Mouse (Mus musculus): ENCODE measurements around the gene Yap1.

Gene Yap1

GRCm38 (mm10) chr9:7977587-7977986 lies 26.8 kb downstream of the Yap1 start:
- DNase-seq (ENCODE audit: extremely low spot score, low spot score) = no peak

GRCm38 (mm10) chr9:7971993-7972392 lies 32.4 kb downstream of the Yap1 start:
- no peak for DNase-seq (ENCODE audit: extremely low spot score, low spot score)

DNA sequence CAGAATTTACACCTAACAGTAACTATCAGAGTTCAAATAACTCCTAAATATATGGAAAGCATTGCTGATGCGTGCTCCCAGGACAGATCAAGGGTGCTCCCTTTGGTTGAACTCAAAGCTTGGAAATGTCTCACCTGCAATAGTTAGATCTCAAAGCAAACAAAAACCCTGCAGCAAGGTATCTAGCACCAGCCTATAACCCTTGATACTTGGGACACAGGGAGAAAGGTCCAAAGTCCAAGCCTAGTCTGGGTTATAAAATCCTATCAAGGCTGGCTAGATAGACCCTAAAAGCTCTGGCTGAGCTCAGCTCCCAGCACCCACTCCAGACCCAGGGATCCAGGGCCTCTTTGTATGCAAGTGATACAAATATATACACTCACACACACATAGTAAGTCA lies 36.4 kb downstream of the Yap1 start:
- no peak for DNase-seq (ENCODE audit: extremely low spot score, low spot score)

DNA sequence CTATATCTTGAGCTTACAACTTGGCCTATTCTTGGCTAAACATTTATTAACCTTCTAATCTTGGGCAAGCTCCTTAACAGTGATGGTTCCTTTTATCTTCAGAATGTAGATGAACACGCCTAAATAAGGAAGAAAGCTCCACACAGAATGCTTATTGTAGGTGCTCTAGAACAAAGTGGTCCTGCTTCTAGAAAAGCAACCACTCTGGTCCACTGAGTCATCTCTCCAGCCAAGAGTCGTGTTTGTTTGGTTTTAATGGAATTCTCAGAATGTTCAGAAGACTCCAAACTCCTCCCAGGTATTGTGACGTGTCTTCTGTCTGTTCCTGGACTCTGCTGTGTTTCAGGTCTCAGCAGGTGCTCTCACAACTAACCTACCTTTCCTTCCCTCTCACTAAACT lies 38.8 kb downstream of the Yap1 start:
- DNase-seq (ENCODE audit: extremely low spot score, low spot score) = no peak

GRCm38 (mm10) chr9:7963867-7964266 lies 40.5 kb downstream of the Yap1 start:
- DNase-seq (ENCODE audit: extremely low spot score, low spot score) = no peak

DNA sequence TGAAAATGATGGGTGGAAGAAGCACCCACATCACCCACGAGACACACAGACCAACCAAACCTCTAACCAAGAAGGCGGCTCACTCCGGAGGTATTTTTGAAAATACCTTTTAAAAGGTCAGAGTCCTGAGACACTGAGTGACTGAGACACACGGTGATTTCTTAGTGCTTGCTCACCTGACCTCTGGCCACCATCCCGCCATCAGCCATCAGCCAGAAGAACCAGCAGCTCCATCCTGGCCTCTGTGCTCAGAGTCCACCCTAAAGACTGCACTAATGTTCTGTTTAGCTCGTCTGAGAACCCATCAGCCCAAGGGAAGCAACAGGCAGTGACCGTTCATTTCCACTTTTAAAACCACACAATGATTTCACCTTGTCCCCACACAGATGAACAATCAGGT lies 41.5 kb downstream of the Yap1 start:
- no peak for DNase-seq (ENCODE audit: extremely low spot score, low spot score)

GRCm38 (mm10) chr9:7961366-7962160 lies 42.8 kb downstream of the Yap1 start:
- peak; percentile 45 for DNase-seq (ENCODE audit: extremely low spot score, low spot score)

DNA sequence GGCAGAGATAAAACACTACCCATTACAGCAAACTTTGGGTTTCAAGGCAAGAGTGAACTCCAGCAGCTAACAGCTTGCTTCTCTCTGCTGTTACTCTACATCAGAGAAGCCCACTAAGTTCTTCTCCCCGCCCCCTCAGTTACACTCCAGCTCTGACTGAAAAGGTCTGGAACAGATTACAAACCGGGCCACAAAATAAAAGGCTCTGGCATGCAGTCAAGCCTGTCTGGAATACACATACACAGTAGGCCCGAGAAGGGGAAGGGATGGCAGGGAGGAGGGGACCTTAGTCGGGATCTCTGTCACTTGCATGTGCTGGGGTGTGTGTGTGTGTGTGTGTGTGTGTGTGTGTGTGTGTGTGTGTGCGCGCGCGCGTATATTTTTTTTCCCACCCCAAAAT lies 44.0 kb downstream of the Yap1 start:
- peak; percentile 40 for DNase-seq (ENCODE audit: extremely low spot score, low spot score)

GRCm38 (mm10) chr9:7959301-7959700 lies 45.1 kb downstream of the Yap1 start:
- no peak for DNase-seq (ENCODE audit: extremely low spot score, low spot score)

DNA sequence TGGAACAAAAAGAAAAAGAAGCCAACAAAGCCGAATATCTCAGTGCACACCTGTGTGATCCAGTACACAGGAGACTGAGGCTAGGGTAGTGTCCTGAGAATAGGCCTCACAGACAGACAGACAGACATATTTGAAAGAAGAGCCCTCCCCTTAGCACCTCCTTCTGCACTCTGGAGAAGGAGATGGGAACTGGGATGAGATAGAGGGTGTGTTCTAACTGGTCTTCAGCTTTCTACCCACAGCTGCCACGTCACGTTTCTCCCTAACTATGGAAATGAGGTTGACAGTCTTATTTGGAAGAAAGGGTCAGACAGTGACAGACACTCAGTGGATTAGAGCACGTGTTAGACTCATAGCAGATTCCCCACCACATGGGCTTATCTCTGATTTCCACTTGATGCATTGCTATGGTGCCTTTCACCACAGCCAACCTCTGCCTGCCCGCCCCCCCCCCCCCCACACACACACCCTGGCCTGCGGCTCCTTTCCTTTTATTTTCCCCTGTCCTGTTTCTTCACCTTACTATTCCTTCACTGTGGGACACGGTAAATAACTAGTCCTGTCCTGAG lies 46.3 kb downstream of the Yap1 start:
- DNase-seq (ENCODE audit: extremely low spot score, low spot score) = no peak

DNA sequence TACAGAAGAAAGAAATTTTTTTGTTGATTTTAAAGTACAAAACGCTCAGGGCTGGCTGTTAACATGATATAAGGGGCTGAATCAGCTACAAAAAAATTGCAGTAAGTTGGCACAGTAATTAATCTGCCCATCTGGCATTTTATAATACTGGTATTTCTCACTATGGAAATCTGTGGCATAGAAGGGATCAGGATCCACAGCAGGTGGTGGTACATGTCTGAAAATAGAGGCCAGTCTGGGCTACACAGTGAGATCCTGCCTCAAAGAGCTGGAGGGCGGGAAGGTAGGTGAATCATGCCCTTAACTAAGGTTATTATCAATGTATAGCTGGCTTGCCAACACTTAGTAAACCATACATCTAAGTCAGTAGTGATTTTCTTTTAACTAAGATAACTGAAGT lies 47.0 kb downstream of the Yap1 start:
- DNase-seq (ENCODE audit: extremely low spot score, low spot score) = no peak

DNA sequence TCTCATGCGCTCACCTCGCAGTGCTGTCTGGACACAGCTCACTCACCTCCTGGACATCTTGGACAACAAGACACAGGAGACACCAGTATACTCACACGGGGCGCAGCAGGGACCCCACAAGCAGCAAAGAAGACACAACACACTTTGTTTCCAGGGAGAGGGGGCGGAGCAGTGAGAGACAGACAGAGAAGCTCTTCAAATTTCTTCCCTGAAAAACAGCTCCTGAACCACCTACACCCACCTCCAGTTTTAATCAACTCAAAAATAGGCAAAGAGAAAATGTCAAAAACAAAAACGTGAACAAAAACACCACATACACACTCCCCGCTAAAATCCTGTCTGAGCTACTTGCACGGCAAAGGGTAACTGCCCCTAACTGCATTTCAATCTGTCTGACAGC lies 48.0 kb downstream of the Yap1 start:
- DNase-seq (ENCODE audit: extremely low spot score, low spot score) = no peak

GRCm38 (mm10) chr9:7952886-7953285 lies 51.5 kb downstream of the Yap1 start:
- no peak for DNase-seq (ENCODE audit: extremely low spot score, low spot score)

GRCm38 (mm10) chr9:7950211-7950644 lies 54.2 kb downstream of the Yap1 start:
- no peak for DNase-seq (ENCODE audit: extremely low spot score, low spot score)

DNA sequence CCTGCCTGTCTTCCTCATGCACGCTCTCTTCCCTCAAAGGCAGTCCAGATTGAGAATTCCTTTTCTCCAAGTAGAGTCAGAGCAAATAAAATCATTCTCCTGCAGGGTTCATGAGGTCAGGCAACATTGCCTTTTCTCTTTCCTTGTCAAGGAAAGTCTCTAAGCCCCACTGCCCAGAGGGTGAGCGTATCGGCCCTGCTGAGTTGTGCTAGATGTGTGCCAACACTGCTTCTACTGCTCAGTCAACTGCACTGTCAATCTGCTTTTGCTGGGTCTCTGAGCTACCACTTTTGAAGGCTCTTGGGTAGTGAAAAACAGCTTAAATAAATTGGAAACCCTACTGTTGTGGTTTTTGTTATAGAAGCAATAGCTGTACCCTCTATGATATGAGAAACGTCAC lies 56.5 kb downstream of the Yap1 start:
- no peak for DNase-seq (ENCODE audit: extremely low spot score, low spot score)

DNA sequence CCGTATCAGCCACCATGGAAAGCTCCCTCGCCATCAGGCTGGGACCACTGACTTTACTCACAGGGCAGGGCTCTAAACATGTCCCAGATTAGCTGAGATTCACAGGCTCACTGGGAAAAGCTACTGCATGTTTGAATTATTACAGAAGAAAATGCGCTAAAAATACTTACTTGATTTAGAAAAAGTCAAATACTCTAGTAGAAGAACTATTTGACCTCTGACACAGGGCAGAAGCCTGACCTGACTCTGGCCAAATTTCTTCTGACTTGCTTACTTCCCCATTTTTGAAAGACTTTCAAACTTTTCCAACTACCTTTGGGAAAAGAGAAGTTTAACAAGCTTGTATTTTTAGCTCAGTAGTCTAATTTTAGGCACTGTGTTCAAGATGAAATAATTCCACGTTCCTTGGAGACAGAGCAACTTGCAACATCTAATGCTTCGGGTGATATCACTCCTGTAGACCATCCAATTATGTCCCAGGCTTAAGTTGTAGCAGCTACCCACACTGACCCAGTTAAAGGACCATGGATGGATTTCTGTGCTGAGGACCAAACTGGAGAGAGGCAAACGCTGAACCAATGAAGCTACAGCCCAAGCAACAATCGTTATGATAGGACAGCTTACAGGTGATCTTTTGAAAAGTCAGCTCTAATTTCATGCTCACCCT lies 60.5 kb downstream of the Yap1 start:
- DNase-seq (ENCODE audit: extremely low spot score, low spot score) = no peak

- DNase-seq (ENCODE audit: extremely low spot score, low spot score) = no peak
Observed at GRCm38 (mm10) chr9:7942701-7943100, 61.7 kb downstream of the Yap1 start.

DNA sequence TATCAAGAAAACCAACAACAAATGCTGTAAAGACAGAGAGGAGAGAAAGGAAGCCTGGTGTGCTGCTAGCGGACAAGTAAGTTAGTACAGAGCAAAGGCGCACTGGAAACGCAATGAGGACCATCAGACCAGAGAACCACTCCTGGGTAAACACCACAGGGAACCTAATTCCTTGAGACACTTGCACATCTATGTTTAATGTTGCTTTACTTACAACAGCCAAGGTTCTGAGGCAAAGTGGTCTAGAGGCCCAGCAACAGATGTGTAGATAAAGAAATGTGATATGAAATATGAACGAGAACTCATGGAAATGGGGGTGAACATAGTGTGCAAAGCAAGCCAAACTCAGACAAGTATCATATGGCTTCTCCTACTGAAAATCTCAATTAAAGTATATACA lies 64.3 kb downstream of the Yap1 start:
- DNase-seq (ENCODE audit: extremely low spot score, low spot score) = no peak

DNA sequence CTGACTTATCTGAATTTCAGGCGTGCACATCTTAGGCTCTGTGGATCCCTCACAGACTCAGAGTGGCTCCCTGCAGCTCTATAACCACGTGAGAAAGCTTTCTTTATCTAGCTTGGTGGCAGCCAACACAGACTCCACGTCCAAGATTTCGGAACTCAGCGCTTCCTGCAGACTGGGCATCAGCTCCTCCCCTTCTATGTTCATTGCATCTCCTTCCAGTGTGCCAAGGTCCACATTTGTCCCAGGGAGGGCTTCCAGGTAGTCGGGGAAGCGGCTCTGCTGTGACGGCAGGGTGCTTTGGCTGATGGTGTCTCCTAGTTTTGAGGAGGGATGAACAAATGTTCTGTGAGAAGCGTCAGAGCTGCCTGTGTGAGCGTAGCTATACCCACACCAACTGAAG lies 70.0 kb downstream of the Yap1 start:
- no peak for DNase-seq (ENCODE audit: extremely low spot score, low spot score)

DNA sequence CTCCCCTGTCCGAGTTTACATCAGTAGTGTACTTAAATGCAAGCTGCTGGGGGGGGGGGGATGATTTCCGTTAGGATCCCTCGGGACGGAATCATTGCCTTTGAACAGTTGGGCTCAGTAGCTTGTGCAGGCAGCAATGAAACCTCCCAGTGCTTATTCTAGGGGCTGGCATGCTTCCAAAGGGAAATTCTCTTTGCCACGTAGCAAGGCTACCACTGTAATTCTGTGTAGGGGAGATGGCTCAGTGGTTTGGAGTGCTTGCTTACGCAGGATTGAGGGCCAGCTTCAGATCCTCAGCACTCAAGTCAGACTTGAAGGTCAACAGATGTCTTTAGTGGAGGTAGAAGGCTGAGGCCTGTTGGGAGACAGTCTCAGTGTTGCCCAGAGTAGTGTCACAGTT lies 74.8 kb downstream of the Yap1 start:
- no peak for DNase-seq (ENCODE audit: extremely low spot score, low spot score)

GRCm38 (mm10) chr9:7928866-7929265 lies 75.5 kb downstream of the Yap1 start:
- no peak for DNase-seq (ENCODE audit: extremely low spot score, low spot score)

DNA sequence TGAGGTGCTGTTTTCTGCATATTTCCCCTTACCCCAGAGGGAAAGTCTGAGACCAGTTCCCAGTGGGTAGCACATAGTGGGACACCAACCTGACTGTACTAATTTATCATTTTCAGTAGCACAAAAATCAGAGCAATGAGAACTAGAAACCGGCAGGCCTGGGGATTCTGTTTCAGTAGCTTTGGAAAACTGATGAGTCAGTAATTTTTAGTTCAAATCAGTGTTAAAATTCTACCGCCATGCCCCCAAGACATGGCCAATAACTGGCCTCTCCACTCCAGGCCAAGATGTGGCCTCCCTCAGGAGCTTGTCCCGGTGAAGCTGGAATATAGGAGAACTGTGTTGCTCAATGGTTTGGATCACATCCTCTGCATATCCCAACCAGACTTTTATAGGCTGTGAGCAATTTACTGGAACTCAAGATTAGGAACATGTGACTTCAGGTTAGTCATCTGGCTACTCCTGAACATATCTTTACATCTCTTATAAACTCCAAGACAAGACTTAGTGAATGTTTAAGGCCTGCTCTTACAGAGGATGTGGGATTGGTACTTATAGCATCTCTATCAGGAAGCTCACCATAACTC lies 76.1 kb downstream of the Yap1 start:
- no peak for DNase-seq (ENCODE audit: extremely low spot score, low spot score)

Measured in neural tube, embryonic 10.5 days (tissue).